Mouse (Mus musculus): ENCODE measurements at regions not wholly inside any gene's neighbourhood (a gene's known extent, or its start where the extent isn't known, plus 50 kb on each side); places are given as distances from the start of the nearest gene placed in this dataset.

DNA sequence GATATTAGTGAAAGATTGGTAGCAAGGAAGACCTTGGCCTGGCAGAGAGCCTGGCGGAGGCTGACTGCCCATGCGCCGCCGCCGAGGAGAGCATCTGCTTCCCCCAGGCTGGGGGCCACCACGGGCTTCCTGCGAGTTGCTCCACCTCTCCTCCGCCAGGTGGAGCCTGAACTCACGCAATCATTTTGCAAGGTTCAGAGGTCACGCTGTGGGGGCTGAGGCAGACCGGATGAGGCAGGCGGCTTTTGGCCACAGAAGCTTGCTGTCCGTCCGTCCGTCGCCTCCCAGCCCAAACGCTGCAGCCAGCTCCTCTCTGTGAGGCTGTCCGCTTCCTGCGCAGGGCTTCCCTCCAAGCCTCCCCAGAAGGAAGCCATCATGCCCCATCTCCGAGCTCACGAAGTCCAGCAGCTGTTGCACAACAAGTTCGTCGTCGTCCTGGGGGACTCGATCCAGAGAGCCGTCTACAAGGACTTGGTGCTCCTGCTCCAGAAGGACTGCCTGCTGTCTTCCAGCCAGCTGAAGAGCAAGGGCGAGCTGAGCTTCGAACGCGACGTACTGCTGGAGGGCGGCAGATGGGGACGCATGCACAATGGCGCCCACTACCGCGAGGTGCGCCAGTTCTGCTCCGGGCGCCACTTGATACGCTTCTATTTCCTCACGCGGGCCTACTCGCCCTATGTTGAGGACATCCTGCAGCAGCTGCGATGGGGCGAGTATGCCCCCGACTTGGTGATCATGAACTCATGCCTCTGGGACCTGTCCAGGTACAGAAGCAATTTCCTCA lies 269.3 kb upstream of the Erbb4 start:
- no peak for DNase-seq (ENCODE audit: low spot score in 2 of 2)

DNA sequence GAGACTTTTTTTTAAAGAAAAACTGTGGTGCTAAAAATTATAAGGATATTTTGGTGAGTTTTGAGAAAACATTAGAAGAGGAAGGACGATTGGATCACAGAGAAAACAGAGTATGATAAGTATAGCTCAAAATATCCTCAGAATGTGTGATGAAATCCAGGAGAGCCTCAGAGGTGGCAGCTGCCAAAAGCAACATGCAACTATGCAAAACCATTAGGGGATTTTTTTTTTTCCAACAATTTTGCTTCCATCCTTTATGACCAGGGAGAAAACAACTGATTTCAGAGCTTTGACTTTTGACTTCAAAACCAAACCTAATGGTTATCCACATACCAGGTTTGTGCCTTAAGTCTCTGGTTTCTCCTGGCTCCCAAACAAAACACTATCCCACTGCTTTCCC lies 267.4 kb upstream of the Erbb4 start:
- DNase-seq (ENCODE audit: low spot score in 2 of 2), result no peak

DNA sequence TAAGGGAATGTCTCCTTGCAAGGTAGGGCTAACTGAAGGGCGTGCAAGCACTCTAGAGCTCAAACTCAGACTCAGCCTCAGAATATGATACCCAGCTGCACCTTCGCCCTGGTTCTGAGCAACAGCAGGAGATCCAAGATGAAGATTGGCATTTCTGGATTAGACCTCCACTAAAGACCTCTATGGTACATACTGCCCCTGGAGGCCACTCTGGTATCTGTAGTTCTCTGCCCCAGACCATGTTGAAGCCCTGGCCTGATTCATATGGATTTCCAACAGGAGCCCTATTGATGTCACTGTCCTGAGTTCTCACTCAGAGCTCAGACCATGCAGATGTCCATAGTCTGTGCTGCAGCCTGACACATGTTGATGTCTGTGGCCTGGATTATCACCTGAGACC lies 262.2 kb upstream of the Erbb4 start:
- DNase-seq (ENCODE audit: low spot score in 2 of 2), result no peak

DNA sequence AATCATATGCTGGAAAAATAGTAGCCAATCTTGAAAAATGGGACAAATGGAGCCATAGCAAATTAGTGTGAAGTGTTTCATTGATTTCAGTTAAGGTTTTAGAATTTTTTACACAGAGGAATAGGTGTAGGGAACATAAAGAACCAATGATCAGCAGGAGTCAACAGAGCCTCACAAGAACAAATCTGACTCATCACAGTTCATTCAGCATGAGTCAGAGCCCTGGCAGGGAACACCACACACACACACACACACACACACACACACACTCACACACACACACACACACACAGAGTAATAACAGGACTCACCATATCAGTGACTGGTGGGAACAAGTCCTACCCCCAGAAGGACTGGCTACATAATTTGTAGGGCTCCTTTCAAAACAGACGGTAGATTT lies 259.7 kb upstream of the Erbb4 start:
- DNase-seq (ENCODE audit: low spot score in 2 of 2), result peak in 1 of 2 experiments; percentile 41

DNA sequence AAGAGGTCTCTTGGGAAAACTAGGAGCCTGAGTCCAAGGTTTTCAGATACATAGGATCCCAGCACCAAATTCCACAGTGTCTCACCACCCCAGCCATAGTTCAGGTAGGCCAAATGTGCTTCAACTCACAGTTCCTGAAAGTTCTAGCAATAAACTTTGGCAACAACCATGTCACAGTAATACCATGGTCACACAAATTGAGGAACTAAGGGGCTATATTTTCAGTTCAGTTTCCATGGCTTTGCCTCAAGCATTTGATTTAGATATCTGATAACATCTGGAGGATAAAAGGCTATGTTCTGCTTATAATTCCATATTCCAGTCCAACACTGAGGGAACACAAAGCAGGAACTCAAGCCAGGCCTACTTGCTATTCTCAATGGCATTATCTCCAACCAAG lies 256.2 kb upstream of the Erbb4 start:
- no peak for DNase-seq (ENCODE audit: low spot score in 2 of 2)

DNA sequence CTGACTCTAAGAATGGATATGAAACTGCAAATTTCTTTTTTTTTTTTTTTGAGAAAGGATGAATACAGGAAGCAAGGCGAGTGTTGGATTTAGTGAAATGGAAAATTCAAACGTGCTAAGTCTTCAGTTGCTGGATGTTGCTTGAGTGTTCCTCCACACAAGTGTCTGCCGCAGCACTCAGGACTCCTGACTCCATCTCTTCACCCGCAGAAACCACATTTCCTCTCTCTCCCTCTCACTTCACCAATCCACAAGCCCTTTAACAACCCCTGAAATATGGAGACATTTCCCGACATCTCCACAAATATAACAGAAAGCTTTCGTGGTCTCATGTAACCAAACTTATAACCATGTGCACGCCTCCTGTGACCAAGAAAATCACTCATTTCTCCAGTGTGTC lies 249.7 kb upstream of the Erbb4 start:
- no peak for DNase-seq (ENCODE audit: low spot score in 2 of 2)

DNA sequence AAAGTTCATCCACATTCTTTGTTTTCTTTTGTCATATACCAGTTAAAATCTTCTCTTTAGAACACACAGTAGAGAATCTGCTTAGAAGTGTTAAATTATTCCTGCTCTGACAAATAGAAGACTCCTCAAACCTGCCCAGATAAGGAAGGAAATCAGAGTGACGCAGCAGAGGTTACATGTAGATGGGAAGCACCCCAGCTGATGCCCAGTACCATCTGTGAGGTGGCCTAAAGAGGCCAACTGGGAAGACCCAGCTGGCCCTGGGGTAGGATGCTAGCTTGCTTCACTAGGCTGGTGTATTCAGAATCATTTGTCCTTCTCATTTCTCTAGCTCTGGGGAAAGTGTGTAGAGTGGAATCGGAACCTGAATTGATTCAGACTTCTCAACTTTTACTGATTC lies 242.6 kb upstream of the Erbb4 start:
- DNase-seq (ENCODE audit: low spot score in 2 of 2), result no peak

DNA sequence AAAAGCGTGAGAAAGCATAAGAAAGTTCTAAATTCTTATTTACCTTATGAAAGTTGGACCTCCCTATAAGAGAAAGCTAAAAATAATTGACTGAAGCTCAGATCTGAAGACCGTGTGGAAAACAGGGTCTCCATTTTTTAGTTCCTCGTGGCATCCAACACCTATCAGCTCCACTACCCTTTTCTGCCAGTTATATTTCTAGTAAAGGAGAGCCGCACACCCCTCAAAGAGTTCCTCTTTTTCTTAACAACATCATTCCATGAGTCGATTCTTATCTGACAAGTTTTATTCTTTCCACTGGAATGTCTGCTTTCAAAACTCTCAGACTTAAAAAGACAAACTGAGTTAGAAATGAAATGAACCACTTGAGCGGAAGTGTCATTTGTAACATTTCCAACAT lies 242.0 kb upstream of the Erbb4 start:
- no peak for DNase-seq (ENCODE audit: low spot score in 2 of 2)

DNA sequence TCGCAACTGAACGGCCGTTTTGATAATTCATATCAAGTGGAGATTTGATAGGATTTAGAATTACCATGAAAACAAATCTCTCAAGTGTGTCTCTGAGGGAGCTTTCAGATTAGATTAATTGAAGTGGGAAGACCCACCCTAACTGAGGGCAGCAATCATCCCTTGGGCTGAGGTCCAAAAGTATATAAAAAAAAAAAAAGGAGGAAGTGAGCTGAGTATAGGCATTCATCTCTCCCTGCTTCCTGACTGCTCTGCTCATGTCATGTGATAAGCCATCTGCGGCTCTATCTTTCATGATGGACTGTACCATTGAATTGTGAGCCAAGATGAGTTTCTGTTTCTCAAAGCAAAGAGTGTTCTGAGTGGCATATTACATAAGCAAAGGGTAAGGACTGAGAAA lies 234.2 kb upstream of the Erbb4 start:
- no peak for DNase-seq (ENCODE audit: low spot score in 2 of 2)

DNA sequence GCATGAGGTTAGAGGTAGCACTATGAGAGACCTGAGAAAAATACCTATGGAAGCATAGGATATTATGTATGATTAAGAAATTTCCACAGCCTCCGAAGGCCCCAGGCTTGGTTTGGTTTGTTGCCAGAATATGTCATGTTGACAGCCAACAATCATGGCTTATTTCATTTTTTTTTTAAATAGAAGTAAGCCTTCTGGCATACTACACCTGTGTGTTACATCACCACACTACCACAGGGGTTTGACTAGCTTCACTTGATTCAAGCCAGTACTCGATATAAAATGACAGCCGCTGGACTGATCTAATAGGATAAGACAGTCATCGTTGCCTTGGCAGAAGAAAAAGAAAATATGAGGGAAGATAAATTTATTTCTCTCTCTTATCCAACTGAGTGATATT lies 232.6 kb upstream of the Erbb4 start:
- DNase-seq (ENCODE audit: low spot score in 2 of 2), result no peak

DNA sequence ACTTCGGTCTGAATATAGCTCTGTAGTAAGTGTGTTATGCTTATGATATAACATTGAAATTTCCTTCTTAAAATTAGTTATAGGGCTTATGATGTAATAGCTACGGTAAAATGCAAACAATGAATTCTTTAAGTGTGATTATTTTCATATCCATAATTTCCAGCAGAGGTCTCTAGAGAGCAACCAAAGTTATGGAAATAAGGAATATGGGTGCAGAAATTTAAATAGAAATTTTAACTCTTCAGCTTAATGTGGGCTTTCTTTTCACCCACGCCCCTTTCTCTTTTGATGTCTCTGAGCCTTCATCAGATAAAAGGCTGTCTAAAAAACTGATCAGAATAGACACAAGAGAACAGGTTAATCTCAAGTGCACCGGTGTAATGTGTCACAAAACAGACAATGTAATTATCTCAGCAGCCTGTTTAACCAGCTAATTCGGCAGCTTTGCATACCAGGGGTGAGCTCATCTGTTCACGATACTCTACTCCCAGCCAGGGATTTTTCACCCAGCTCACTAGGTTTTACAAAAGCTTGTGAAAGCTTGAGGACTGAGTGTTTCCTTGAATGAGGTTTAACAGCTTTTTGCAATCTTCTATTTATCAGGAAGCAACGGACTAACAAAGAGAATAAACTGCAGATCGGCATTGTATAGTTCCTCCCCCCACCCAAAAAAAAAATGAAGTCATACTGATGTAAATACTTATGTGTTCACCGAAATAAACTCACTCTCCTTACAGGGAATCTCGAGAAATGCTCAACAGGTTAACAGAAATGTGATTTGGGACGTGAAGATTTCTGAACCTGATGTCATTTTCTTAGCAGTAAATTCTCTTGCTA lies 223.8 kb upstream of the Erbb4 start:
- DNase-seq (ENCODE audit: low spot score in 2 of 2), result peak in 1 of 2 experiments; percentile 22

DNA sequence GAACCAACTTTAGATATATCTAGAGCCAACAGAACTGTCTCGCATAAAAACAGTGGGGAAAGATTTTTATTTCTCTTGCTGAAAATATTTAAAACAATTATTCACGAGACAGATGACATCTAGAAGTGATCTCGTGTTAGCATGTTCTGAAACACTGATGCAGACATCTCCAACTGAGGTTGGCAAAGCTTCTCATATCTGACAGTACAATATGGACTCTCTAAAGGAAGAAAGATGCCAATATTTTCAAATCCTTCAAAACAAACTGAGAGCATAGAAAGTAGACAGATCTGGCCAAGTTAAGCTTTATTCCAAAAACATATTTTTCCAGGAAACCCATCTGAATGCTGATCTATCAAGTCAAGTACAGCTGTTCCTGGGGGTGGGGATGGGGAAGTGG lies 221.5 kb upstream of the Erbb4 start:
- DNase-seq (ENCODE audit: low spot score in 2 of 2), result no peak

DNA sequence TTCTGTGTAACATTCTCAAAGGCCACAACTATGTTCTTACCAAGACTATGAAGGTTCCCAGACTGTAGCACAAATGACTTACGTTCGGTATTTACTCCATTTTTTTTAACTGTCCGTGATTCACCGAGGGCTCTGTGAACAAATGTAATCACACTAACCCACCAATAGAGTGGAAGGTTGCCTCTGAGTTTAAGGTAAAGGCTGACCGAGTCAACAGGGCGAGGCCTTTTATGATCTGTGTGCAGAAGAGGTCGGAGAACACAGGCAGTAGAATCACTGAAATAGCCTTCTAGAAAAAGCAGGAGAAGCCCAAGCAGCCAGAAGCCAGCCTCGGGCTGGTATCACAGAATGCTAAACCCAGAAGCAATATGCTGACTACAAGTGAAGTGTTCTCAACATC lies 218.9 kb upstream of the Erbb4 start:
- peak in 1 of 2 experiments; percentile 11 for DNase-seq (ENCODE audit: low spot score in 2 of 2)

DNA sequence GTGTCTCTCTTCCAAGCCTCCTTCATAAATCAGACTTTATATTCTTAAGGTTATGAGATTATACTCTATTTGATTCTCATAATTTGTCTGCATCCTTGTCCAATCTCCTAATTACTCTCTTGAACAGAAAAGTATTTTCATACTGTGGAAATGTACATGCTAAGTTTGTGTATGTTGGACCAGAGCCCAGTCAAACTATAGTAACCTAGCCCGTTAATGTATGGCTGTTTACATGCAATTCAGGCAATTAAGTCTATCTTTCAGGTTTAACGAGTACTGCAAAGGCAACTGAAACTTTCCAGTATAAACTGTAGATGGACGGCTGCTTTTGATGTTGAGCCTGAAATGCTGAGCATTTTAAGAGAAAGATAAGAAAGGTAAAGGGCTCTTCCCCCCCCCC lies 211.7 kb upstream of the Erbb4 start:
- DNase-seq (ENCODE audit: low spot score in 2 of 2), result no peak

DNA sequence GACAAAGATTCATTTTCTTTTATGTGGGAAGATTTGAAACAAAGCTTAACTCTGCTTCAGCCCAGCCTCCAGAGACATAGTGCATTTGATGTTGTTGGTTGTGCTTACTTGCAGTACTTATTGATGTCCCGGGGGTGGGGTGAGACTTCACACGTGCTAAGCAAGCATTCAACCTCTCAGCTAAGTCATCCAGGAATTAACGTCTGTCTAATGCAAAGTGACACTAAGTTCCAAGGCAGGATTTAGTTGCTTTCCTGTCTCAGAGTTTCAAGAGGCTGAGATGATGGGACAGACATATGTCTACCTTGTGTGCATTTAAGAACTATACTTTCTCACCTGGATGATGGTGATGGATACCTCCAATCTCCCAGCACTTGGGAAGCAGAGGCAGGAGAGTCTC lies 189.0 kb upstream of the Erbb4 start:
- no peak for DNase-seq (ENCODE audit: low spot score in 2 of 2)

DNA sequence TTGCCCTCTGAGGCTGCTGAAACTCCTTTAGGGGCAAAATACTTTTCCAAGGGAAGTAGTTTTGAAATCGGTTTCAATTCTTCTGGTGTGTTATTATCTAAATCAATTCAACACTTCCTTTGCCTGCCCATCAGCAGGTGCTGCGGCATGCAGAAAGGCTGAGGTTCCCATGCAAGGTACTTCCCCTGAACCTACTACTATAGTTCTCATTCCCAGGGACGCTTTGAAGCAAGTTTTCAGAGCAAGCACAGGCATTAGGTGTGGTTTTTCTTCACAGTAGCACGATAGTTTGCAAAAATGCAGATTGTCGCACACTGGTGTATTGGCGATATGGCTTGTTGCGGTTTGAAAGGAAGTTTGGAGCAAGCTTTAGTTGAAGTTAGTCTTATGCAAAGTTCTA lies 183.5 kb upstream of the Erbb4 start:
- no peak for DNase-seq (ENCODE audit: low spot score in 2 of 2)

DNA sequence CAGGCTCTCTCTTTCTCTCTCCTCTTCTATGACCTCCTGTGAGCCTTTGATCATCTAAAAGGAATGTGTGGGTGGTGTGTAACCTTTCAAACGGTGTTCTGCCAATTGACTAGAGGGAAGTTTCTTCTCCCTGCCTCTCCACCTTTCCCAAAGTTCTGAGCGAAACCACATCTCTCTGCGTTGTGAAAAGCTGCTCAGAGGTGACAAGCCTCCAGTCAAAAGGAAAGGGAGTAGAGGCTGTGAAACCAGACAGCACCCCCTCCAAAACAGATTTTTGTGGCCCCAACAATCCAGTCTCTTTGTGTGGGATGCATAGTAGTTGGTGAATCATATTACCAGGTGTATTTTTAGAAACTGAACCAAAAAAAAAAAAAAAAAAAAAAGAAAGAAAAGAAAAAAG lies 178.5 kb upstream of the Erbb4 start:
- DNase-seq (ENCODE audit: low spot score in 2 of 2), result no peak

DNA sequence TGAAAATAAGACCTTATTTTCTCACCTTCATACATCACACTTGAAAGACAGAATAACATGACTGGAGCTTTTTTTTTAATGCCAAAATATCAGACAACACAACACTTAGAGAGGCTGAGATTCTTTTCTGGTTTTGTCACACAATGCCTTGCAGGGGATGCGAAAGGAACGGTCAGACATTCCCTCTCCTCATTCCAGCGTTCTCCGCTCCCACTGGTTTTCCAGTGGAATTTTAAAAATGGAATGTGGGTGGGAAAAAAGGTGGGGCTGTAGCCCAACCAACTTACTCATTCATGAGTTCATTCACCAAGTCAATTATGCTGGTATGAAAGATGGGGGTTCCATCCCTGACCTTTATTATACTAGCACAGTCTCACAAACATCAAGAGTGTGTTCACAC lies 169.6 kb upstream of the Erbb4 start:
- DNase-seq (ENCODE audit: low spot score in 2 of 2), result no peak

DNA sequence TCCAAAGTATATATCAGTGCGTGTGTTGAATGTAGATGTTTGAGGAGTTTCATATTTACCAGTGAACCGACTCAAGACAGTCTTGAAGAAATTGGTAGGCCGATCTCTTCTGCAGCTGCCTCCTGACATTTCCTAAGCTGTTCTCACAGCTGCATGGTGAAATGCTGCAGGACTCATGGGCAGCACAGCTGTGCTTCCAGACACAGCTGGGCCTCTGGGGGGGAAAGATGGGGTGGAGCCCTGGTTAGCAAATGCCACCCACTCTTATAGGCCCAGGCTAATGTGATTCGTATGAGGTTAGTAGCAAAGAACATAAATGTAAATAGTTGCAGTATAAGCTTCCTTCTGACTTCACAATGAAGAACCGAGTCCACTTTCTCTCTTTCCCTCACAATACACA lies 139.8 kb upstream of the Erbb4 start:
- DNase-seq (ENCODE audit: low spot score in 2 of 2), result no peak

DNA sequence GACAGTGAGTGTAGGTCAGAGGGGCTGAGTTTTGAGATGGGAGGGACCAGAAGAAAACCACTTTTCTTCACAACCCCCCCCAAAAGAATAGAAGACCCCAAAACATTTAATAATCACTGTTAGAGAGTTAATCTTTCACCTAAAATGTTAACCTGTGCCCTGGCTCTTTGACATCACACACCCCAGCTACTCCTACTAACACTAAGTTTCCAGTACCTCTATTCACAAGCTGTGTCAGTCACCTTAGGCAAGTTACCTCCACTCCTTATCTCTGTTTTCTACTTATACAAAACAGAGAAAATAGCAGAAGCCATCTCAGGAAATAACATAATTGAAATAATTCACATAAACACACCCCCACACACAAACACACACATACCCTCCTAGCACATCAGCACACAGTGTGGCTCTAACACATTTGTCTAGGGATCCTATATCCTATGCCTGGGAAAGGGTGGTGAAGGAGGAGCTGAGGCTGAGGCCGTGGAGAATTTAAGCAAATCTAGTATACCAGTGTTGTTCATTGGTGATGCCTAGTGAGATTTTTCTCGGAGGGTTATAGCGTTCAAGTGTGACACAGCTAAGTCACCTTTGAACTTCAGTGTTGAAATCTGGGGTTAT lies 134.5 kb upstream of the Erbb4 start:
- no peak for DNase-seq (ENCODE audit: low spot score in 2 of 2)

DNA sequence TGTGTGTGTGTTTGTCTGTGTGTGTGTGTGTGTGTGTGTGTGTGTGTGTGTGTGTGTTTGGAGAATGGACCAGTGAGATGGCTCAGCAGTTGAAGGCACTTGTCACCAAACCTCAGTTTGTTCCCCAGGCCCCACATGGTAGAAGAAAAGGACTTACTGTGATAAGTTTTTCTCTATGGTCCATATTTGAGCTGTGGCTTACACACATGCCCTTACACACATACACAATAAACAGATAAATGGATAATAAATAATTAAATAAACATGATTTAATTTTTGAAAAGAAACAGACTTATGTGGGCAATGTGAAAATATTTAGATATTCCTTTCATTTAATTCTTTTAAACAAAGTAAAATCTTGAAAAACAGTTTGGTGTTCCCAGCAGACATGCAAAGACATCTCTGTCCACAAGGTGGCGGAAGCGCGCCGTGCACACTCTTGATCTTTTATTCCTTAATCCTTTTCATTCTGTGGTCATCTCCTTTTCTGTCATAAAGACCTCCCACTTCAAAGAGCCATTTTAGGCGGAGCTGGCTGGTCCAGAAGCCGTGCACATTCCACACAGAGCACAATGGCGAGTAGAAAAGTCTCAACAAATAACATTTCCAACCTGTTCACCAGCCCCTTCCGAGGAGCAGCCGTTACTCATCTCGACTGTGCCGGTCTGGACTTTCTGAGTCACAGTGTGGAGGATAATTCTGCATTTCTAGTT lies 133.8 kb upstream of the Erbb4 start:
- DNase-seq (ENCODE audit: low spot score in 2 of 2), result peak; percentile 22 to 79

DNA sequence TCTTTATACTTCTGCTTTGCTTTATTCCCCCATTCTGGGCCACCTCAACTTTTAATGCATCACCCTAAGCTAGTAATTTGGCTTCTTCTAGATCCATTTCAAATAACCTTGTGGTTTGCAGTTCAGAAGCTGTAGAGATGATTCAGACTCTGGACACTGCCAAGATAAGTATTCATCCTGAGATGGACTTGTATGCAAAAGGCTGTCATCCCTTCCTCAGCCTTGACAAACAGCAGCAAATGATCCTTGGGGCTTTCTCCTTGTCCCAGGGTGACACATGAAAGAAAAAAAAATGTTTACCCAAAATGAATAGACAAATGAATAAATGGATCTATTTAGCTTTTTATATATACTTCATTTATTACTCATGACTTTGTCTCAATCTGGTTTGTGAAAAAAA lies 120.0 kb upstream of the Erbb4 start:
- no peak for DNase-seq (ENCODE audit: low spot score in 2 of 2)

Data from layer of hippocampus, adult 18-20 months (tissue).